Mouse (Mus musculus): ENCODE measurements around the gene Gcm2.

Gcm2 gene

DNA sequence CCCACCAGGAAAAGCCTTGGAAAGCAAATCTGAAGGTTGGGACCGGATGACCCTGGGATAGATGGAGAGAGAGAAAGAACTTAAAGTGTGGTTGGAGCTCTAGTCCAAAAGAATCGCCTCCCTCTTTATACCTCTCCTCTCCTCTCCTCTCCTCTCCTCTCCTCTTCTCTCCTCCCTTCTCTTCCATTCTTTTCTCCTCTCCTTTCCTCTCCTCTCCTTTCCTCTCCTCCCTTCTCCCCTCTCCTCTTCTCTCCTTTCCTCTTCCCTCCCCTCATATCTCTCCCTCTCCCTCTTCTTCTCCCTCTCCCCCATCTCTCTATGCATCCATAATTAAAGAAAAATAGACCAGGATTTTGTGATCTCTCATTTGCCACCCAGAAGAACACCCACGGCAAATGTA, at the start of gene Gcm2:
Gene Gcm2, minus strand, starts transcription at position 101 of the 400 bp plus-strand sequence.
- no peak for DNase-seq

DNA sequence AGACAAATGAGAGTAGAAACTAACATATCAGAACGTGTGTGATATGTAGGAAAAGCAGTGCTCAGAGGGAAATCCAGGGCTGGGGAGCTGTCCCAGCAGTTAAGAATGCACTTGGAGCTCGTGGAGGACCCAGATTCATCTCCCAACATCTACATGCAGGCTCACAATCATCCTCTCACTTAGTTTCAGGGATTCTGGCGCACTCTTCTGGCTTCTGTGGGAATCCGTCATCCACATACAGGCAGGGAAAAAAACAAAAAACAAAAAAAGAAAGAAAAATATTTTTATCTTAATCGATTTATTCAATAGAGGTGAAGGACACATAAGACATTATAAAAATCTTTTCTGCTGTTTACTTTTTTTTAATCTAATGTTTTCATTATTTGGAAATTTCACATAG, 47.6 kb upstream of the Gcm2 start:
- no peak for DNase-seq

DNA sequence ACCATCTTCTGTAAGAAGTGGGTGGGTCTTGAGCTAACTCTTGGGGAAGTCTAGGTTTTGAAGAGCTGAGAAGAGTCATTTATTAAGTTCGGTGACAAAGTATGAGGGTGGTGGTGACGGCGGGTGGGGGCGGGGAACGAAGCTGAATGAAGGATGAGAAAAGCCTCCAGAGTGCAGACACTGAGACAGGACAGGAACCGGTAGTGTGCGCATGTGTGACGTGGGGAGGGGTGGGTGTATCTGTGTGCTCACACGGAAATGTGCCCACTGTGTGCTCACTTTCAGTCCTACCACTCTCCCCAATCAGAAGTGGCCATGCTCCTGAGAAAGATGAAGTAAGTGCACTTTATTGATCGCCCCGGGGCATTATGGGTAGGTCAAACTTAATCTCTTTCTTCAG, 42.3 kb upstream of the Gcm2 start:
- DNase-seq: no peak

- DNase-seq: peak; percentile 61
Observed at GRCm38 (mm10) chr13:41146271-41146670, 35.4 kb upstream of the Gcm2 start.

GRCm38 (mm10) chr13:41145433-41145970, 34.7 kb upstream of the Gcm2 start:
- DNase-seq: no peak

GRCm38 (mm10) chr13:41134901-41135300, 24.1 kb upstream of the Gcm2 start:
- peak; percentile 76 for DNase-seq

- DNase-seq: peak; percentile 8
Observed at GRCm38 (mm10) chr13:41129061-41129460, 18.2 kb upstream of the Gcm2 start.

DNA sequence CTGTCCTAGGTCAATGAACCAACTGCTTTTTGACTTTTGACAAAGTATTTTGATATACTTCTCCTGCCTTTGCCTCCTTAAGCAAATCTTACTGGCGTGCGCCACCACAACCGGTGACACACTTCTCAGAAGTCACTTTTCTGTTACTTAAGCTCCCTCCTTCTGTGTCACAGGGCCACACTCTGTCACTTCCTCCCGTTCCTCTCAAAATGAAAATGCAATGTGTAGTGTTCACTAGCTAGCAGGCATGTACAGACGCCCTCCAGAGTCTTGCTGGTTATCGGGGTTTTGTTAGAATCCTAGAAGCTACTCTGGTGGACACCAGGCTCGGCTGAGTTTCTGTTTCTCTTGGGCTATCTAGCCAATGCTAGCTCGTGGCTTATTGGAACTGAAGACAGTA, 17.5 kb upstream of the Gcm2 start:
- no peak for DNase-seq

DNA sequence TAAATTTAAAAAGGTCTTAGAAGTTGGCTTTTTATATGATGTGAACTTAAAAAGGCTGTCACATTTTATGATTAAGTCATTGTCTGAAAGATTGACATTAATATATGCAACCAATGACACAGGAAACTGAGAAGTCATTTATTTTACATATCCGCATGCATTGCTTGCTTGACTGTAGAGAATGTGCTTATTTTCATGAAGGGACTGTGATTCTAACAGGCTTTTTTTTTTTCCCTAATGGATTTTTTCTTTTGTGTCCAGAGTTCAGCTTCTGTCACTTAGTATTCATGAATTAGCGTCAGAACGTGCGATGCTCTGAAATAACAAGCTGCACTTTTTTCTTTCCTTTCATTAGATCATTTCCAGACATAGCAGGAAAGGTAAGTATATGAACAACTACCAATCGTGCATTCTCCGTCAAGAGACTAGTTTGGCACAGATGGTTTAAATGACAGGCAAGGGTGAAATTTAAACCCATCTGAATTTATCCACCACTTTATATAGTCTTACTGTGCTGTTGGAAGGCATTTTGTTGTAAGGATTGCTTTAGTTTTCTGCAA, 12.9 kb upstream of the Gcm2 start:
- DNase-seq: no peak

GRCm38 (mm10) chr13:41119152-41119945, 8.5 kb upstream of the Gcm2 start:
- no peak for DNase-seq

- no peak for DNase-seq
Observed at GRCm38 (mm10) chr13:41113940-41114339, 3.1 kb upstream of the Gcm2 start, which contains the start of gene Sycp2l. Sycp2l (plus strand) TSS chr13:41114307.

- no peak for DNase-seq
Observed at GRCm38 (mm10) chr13:41105541-41105940, 5.3 kb downstream of the Gcm2 start.

DNA sequence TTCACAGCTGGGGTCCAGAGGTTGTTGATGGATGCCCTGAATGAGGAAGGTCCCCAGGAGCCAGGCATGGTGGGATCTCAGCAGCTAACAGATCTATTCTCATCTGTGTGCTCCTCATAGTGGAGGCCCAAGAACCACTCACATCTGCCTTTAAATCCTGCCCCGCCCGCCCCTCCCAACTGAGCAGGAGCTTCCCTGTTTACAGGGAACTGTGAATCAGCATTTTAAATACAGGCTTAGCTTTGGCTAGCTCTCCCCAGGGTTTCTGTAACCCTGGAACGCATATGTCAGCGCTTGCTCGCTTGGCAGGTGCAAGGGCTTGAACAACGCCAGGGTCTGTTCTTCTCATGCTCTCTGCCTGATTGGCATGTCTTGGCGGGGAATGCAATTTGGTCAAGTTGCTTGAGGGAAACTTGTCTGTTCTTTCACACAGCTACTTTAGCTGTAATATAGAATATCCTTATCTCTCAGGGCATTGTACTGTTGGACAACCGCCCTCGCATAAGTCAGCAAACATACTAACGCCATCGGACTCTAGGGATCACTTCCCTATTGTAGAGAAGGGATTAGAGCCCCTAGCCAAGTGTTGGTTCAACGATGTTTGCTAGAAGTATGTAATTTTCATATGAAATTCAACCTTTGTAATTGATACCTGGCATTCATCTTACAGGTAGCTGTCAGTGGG, 6.9 kb downstream of the Gcm2 start:
- no peak for DNase-seq

DNA sequence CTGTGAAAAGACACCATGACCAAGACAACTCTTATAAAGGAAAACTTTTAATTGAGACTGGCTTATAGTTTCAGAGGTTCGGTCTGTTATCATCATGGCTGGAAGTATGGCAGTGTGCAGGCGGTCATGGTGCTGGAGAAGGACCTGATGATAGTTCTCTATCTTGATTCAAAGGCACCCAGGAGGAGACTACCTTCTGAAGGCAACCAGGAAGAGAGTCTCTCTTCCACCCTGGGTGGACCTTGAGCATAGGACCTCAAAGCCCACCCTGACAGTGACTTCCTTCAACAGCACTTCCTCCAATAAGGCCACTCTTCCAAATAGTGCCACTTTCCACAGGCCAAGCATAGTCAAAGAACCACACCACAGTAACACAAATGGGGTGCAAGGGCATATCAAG, 10.8 kb downstream of the Gcm2 start:
- no peak for DNase-seq

DNA sequence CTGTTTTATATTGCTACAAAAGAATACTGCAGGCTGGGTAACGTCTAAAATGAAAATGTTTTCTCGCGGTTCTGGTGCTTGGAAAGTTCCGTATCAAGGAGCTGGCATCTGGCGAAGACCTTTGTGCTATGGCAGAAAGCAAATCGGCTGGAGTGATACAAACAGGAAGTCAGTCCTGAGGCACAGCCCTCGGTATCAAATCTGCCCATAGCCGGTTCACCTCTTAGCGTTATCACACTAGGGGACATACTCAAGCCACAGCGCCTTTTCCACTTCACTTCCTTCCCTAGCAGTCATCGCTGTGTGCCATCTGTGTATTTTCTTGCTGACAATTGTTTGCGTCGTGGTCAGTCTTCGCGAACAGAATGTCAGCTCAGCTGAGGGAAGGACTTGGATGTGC, 12.5 kb downstream of the Gcm2 start:
- DNase-seq: no peak

- no peak for DNase-seq
Observed at GRCm38 (mm10) chr13:41097324-41098058, 13.3 kb downstream of the Gcm2 start.

DNA sequence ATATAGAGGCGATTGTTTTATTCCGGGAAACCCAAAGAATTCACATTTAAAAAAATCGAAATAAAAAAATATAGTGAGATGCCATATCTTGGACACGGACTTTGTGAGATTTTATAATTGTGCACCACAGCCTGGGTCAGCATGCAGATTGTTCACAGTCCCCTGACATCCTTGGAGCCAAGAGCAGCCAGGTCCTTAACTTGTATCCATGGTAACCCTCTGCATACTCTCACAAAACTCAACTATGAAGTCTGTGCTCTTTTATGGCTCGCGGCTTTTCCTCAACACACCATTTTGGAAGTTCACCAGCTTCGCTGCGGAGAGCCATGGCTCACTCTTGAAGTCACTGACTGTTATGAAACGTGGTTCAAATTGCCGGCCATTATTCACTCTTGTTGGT, 16.7 kb downstream of the Gcm2 start:
- DNase-seq: no peak

- no peak for DNase-seq
Observed at GRCm38 (mm10) chr13:41091271-41091670, 19.6 kb downstream of the Gcm2 start.

DNA sequence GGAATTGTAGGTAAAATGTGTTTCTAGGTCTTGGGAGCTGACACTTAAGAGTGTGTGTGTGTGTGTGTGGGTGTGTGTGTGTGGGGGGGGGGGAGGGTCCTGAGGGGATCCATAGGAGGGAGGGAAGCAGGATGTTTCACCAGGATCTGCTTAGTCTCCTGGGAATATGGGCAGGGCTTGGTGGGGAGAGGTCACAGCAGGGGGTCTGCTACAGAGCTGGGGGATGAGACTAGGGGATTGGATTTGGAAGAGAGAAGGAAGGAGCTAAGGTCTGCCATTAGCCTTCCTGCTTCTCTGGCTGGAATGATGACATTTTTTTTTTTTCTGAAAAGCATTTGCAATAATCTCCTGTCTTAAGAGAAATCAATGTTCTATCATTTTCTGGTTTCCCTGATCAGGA, 22.1 kb downstream of the Gcm2 start:
- no peak for DNase-seq

DNA sequence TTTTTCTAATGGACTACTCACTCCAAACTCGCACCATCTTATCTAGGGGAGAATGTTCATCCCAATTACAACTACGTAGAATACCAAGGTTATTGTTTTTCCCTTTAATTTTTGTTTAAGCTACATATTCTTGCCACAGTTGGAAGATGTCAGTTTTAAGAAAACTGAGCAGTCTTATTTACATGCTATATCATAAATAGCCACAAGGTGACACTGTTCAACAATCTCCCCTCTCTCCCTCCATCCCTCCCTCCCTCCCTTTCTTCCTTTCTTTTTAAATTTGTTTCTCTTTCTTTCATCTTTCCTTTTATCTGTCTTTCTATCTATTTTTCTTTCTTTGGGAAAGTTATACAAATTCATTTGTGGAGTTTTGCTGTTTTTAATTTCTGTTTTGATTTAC, 25.7 kb downstream of the Gcm2 start:
- no peak for DNase-seq

GRCm38 (mm10) chr13:41084521-41084920, 26.3 kb downstream of the Gcm2 start:
- DNase-seq: no peak

DNA sequence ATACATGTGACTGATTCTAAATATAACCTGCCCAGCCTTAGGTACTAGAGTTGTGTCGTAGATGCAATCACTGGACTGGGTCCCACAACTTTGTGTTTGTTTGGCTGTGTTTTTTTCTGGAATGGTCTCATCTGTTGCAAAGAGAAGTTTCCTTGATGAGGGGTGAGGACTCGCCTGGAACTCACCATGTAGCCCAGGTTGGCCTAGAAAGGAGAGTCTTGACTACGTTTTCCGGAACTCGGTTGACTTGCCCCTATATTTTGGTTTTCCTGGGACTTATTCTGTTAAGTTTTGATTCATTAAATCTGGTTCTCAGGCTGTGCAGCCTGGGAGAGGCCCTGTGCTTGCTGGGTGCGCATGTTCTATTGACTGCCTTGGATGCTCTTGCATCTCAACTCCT, 30.1 kb downstream of the Gcm2 start:
- no peak for DNase-seq

GRCm38 (mm10) chr13:41079859-41080258, 31.0 kb downstream of the Gcm2 start:
- no peak for DNase-seq
